In the genomic region with DNA sequence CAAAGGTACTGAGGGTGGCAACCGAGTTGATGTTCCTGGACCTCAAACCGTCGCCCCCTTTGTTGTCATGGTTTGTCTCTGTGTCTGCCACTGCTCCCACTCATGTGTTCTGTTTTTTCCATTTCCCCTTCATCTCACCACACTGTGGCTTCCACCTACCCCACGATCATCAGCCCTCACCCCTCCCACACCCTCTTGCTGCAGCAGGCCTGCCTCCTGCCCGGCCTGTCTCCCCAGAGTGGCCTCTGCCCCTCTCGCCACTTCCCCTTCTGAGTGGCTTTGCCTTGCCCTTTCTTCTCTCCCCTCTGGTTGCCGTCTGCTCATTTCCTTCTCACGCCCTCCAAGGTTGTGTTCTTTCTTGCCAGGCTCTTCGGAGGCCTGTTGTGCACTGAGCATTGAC, we compare ENCODE assay signal across 8 mouse cellular contexts.
A peak's percentile ranks its signal among the peaks of the same experiment; 100 is the strongest.
DNase-seq lines count a peak whose midpoint lies in the region; ATAC-seq lines count a peak whose summit lies in the region.
"Had no signal": no experiment of that assay in that cellular context is flagged by ENCODE, and none has a peak within 500 bp of the region (broad histone marks: within the 10 kb centered on the region; RNA-seq: fewer than 3 reads in every experiment).

No protein-coding gene starts in this region.

- peak; percentile 92 for ATAC-seq in granulocyte monocyte progenitor cell, adult 5-6 weeks (replicated peaks; ENCODE audit: poor library complexity, severe bottlenecking)
- peak; percentile 48 for ATAC-seq in liver, embryonic 16.5 days (ENCODE audit: low read depth)

- peak overlapping the region; percentile 50 for H3K27ac ChIP-seq in liver, embryonic 16.5 days (ENCODE audit: low read length)
- H3K27ac ChIP-seq: heart, adult 2 months had no signal

- H3K9ac ChIP-seq in liver, embryonic 16.5 days (ENCODE audit: low read depth, low read length): no peak overlapping the region

- no peak overlapping the region for H3K4me3 ChIP-seq in liver, embryonic 16.5 days (ENCODE audit: low read depth, low read length)
- H3K4me3 ChIP-seq: heart, adult 2 months had no signal

- peak; percentile 19 to 23 for DNase-seq in layer of hippocampus, postnatal 36 days
- DNase-seq in layer of hippocampus, postnatal 25 days (ENCODE audit: extremely low spot score in 1 of 2, low spot score in 1 of 2): no peak
- peak; percentile 51 to 65 for DNase-seq in spleen, adult 18-20 months
- no peak for DNase-seq in testis, postnatal 10 days (ENCODE audit: low spot score)
- no peak for DNase-seq in cerebellum, adult 11-12 months

- H3K9me3 ChIP-seq in liver, embryonic 16.5 days (replicated peaks; ENCODE audit: control insufficient read depth, low read length): no peaks in the 10 kb centered on the region

- no peaks in the 10 kb centered on the region; the same call in none of the 2 replicates for H3K4me1 ChIP-seq in liver, embryonic 16.5 days (ENCODE audit: control insufficient read depth, low read depth, low read length)

- no peaks in the 10 kb centered on the region for H3K27me3 ChIP-seq in liver, embryonic 16.5 days (ENCODE audit: control insufficient read depth, insufficient read depth, low read depth, low read length)

- H3K36me3 ChIP-seq in liver, embryonic 16.5 days (ENCODE audit: control insufficient read depth, insufficient read depth): no peaks in the 10 kb centered on the region

- no peak overlapping the region for H3K4me2 ChIP-seq in liver, embryonic 16.5 days (ENCODE audit: low read depth, low read length)

- WGBS in liver, embryonic 16.5 days (ENCODE audit: insufficient replicate concordance): 19% methylated on average over 9 of the region's 9 CpGs

Comparison
In these comparisons a context has a peak if more than half of its experiments do, and no peak if none do; other contexts are left out.
1. DNase-seq: peak in layer of hippocampus, postnatal 36 days (2 of 2) and spleen, adult 18-20 months (2 of 2); none in layer of hippocampus, postnatal 25 days (0 of 2), testis, postnatal 10 days (single experiment) and cerebellum, adult 11-12 months (single experiment).